Mouse (Mus musculus): ENCODE results near the gene Vrk1. TPM values are rescaled to one million over a fixed set of nuclear protein-coding genes. Genes with fewer than 3 reads are reported as not detected.

Vrk1 gene
- polyA plus RNA-seq, 1 experiment from 2014 or later, result 70.6 TPM

DNA sequence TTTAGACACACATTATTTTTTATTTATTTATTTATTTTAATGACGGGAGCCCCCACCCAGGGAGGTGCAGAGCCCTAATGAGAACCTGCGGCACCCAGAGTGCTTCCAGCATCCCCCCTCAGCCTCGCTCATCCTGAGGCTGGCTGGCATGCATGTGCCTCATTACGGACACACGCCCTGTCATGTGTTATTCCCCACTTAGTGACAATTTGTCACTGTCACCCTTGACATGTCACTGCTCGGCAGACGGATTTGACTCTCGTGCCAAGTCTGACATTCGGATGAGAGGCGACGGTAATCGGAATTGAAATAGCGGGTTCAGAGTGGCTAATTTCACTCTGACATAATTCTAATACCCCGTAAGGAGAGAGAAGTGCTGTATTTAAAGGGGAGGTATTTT, 97.2 kb downstream of the Vrk1 start:
- no peak for ATAC-seq
- WGBS, result 87% methylated on average over 14 of the region's 14 CpGs

GRCm38 (mm10) chr12:106115070-106115891, 105.3 kb downstream of the Vrk1 start:
- 21% methylated on average over 6 of the region's 6 CpGs for WGBS
- no peak overlapping the region for H3K4me3 ChIP-seq (replicated peaks)
- no peak overlapping the region for H3K9ac ChIP-seq
- no peaks in the 10 kb centered on the region for H3K4me1 ChIP-seq (replicated peaks)
- no peaks in the 10 kb centered on the region for H3K36me3 ChIP-seq
- no peak for ATAC-seq
- H3K27ac ChIP-seq, result no peak overlapping the region
- no peak overlapping the region for H3K4me2 ChIP-seq (replicated peaks)
- no peaks in the 10 kb centered on the region for H3K27me3 ChIP-seq (replicated peaks)
- H3K9me3 ChIP-seq, result no peaks in the 10 kb centered on the region

More for the DNA sequence above, 97.2 kb downstream of the Vrk1 start:
- H3K9ac ChIP-seq, result no peak overlapping the region
- H3K27me3 ChIP-seq (replicated peaks), result no peaks in the 10 kb centered on the region
- no peaks in the 10 kb centered on the region for H3K4me1 ChIP-seq (replicated peaks)
- no peak overlapping the region for H3K27ac ChIP-seq
- no peaks in the 10 kb centered on the region for H3K36me3 ChIP-seq
- no peaks in the 10 kb centered on the region for H3K9me3 ChIP-seq
- no peak overlapping the region for H3K4me2 ChIP-seq (replicated peaks)
- H3K4me3 ChIP-seq (replicated peaks), result no peak overlapping the region

GRCm38 (mm10) chr12:106115892-106116206, 105.8 kb downstream of the Vrk1 start:
- no peaks in the 10 kb centered on the region for H3K36me3 ChIP-seq

DNA sequence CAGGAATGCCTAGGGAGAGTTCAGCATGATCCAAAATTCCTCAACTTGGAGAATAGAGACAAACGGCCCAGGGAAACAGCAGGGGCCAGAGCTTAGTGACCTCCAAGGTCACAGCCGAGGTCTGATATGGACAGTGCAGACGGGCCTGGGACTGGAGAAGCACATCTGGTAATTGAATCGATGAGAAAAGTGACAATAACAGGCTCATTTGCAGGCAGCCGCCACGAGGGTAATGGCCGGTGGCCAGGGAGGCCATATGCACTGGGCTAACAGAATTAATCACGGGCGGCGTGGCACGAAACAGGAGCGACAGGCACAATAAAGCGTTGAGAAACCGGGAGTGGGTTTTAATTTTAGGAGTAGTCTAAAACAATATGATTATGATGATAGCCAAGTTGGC, 113.2 kb downstream of the Vrk1 start:
- no peaks in the 10 kb centered on the region for H3K9me3 ChIP-seq
- H3K9ac ChIP-seq, result no peak overlapping the region
- WGBS, result 72% methylated on average over 14 of the region's 14 CpGs
- H3K4me2 ChIP-seq (replicated peaks), result no peak overlapping the region
- no peak overlapping the region for H3K4me3 ChIP-seq (replicated peaks)
- no peak for ATAC-seq
- H3K27me3 ChIP-seq (replicated peaks), result no peaks in the 10 kb centered on the region
- no peak overlapping the region for H3K27ac ChIP-seq
- H3K36me3 ChIP-seq, result no peaks in the 10 kb centered on the region
- H3K4me1 ChIP-seq (replicated peaks), result no peaks in the 10 kb centered on the region

More at GRCm38 (mm10) chr12:106115892-106116206, 105.8 kb downstream of the Vrk1 start:
- H3K27me3 ChIP-seq (replicated peaks), result no peaks in the 10 kb centered on the region
- H3K27ac ChIP-seq, result no peak overlapping the region
- H3K4me1 ChIP-seq (replicated peaks), result no peaks in the 10 kb centered on the region
- H3K4me2 ChIP-seq (replicated peaks), result no peak overlapping the region
- no peak overlapping the region for H3K4me3 ChIP-seq (replicated peaks)
- ATAC-seq, result no peak
- 52% methylated on average over 5 of the region's 5 CpGs for WGBS
- H3K9me3 ChIP-seq, result no peaks in the 10 kb centered on the region
- H3K9ac ChIP-seq, result no peak overlapping the region

DNA sequence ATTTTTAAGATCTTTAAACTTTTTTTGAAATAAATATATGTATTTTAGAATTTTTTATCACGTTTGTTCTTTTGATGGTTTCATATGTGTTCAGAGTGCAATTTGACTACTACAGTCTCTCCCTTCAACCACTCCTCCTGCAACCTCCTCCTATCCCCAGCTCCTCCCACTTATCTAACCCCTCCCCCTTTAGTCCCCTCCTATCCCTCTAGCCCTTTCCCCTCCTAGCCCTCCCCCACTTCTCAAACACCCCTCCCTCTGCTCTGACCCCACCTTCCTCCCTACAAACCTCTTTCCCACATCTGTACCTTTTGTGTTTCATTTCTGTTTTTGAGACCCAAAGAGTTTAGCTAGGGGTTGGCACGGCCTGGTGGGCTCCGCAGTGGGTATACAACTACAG, 114.6 kb downstream of the Vrk1 start:
- Histone ChIP-seq H3K4me1 (replicated peaks) (no peaks in the 10 kb centered on the region), H3K9me3 (no peaks in the 10 kb centered on the region), H3K27me3 (replicated peaks) (no peaks in the 10 kb centered on the region), H3K9ac (no peak overlapping the region), H3K36me3 (no peaks in the 10 kb centered on the region), H3K4me2 (replicated peaks) (no peak overlapping the region), H3K27ac (no peak overlapping the region), H3K4me3 (replicated peaks) (no peak overlapping the region)
- ATAC-seq, result no peak
- 93% methylated on average over 3 of the region's 3 CpGs for WGBS

Other genes starting within 250 kb of the Vrk1 start
- gene Papola, start 225.5 kb upstream of the Vrk1 start, polyA plus RNA-seq (2015; fragmentation: Nextera tagmentation; extraction: Ambion mirVana), result 189 and 225 TPM in 2 replicates